Mouse (Mus musculus) subcutaneous adipose tissue, adult 2 months (tissue): ENCODE results near the gene Timeless. TPM values are rescaled to one million over a fixed set of nuclear protein-coding genes. Genes with fewer than 3 reads are reported as not detected.

Source experiments
- polyA plus RNA-seq: library from polyadenylated mRNA; depleted of rRNA; stranded (reverse); fragments of >200 nt; gene quantifications from 2 replicates; pipeline ENCODE4 v1.2.3, GENCODE M21; 2012; ENCODE audit warnings: low replicate concordance; rRNA removed

Gene Timeless
- 8.3 and 9.1 TPM in 2 replicates for polyA plus RNA-seq

GRCm38 (mm10) chr10:128231697-128232419, at the start of gene Timeless:
Timeless (plus strand) TSS chr10:128232065.

GRCm38 (mm10) chr10:128194024-128194550, 37.8 kb upstream of the Timeless start, which contains the start of gene Gls2:
Gls2 (plus strand) TSS chr10:128194457.

GRCm38 (mm10) chr10:128211390-128212108, 20.3 kb upstream of the Timeless start, which contains the start of gene Spryd4:
Spryd4 (minus strand) TSS chr10:128211807.

GRCm38 (mm10) chr10:128225538-128225937, 6.3 kb upstream of the Timeless start, which contains the start of gene Mip:
Mip (plus strand) TSS chr10:128225838.

GRCm38 (mm10) chr10:128253677-128254255, 21.9 kb downstream of the Timeless start, which contains the start of gene Apon:
Apon (plus strand) TSS chr10:128254096.

GRCm38 (mm10) chr10:128268371-128268770, 36.5 kb downstream of the Timeless start, which contains the start of gene Apof:
Apof (plus strand) TSS chr10:128268671.

GRCm38 (mm10) chr10:128270287-128270841, 38.5 kb downstream of the Timeless start, which contains the start of gene Stat2:
Stat2 (plus strand) TSS chr10:128270559.

GRCm38 (mm10) chr10:128298702-128299171, 66.9 kb downstream of the Timeless start, which contains the start of gene Il23a:
Il23a (minus strand) TSS chr10:128298752.

Other genes with a start within 250 kb of the Timeless start
- gene Hsd17b6, start 224.5 kb upstream of the Timeless start, polyA plus RNA-seq = not detected in 2 replicates
- 1.9 and 7.3 TPM in 2 replicates for gene Prim1, start 216.9 kb upstream of the Timeless start, polyA plus RNA-seq
- gene Naca, start 196.5 kb upstream of the Timeless start, polyA plus RNA-seq = 174 and 241 TPM in 2 replicates
- gene Ptges3, start 173.1 kb upstream of the Timeless start, polyA plus RNA-seq = 20.8 and 56.6 TPM in 2 replicates
- gene Atp5b, start 148.8 kb upstream of the Timeless start, polyA plus RNA-seq = 3,191 and 5,020 TPM in 2 replicates
- gene Baz2a, start 140.5 kb upstream of the Timeless start, polyA plus RNA-seq = 30.0 and 38.7 TPM in 2 replicates
- gene Rbms2, start 51.8 kb upstream of the Timeless start, polyA plus RNA-seq = 179 and 228 TPM in 2 replicates
- gene Gls2, start 37.6 kb upstream of the Timeless start, polyA plus RNA-seq = 0.66 and 2.3 TPM in 2 replicates
- 12.9 and 17.8 TPM in 2 replicates for gene Spryd4, start 20.3 kb upstream of the Timeless start, polyA plus RNA-seq
- gene Mip, start 6.2 kb upstream of the Timeless start, polyA plus RNA-seq = not detected in 2 replicates
- gene Apon, start 22.0 kb downstream of the Timeless start, polyA plus RNA-seq = 0.20 and 0.22 TPM in 2 replicates
- 0.09 and 0.77 TPM in 2 replicates for gene Apof, start 36.6 kb downstream of the Timeless start, polyA plus RNA-seq
- 29.1 and 44.5 TPM in 2 replicates for gene Stat2, start 38.5 kb downstream of the Timeless start, polyA plus RNA-seq
- not detected in 2 replicates for gene Il23a, start 66.7 kb downstream of the Timeless start, polyA plus RNA-seq
- 22.6 and 30.2 TPM in 2 replicates for gene Pan2, start 71.3 kb downstream of the Timeless start, polyA plus RNA-seq
- gene Cnpy2, start 90.4 kb downstream of the Timeless start, polyA plus RNA-seq = 75.9 and 121 TPM in 2 replicates
- 436 and 554 TPM in 2 replicates for gene Cs, start 105.7 kb downstream of the Timeless start, polyA plus RNA-seq
- gene Coq10a, start 136.9 kb downstream of the Timeless start, polyA plus RNA-seq = 65.7 and 66.7 TPM in 2 replicates
- gene Ankrd52, start 145.1 kb downstream of the Timeless start, polyA plus RNA-seq = 34.1 and 47.9 TPM in 2 replicates
- not detected in 2 replicates for gene Slc39a5, start 169.2 kb downstream of the Timeless start, polyA plus RNA-seq
- gene Nabp2, start 179.4 kb downstream of the Timeless start, polyA plus RNA-seq = 32.5 and 44.3 TPM in 2 replicates
- 30.7 and 33.1 TPM in 2 replicates for gene Rnf41, start 179.6 kb downstream of the Timeless start, polyA plus RNA-seq
- gene Smarcc2, start 227.2 kb downstream of the Timeless start, polyA plus RNA-seq = 130 and 132 TPM in 2 replicates